Mouse (Mus musculus): ENCODE measurements around the gene B3glct. TPM values are rescaled to one million over a fixed set of nuclear protein-coding genes. Genes with fewer than 3 reads are reported as not detected.

The B3glct gene
- polyA plus RNA-seq, 1 experiment from 2014 or later = 12.8 TPM

GRCm38 (mm10) chr5:149679362-149679761 is 1.3 kb downstream of the B3glct start:
- Histone ChIP-seq H3K4me2 (peak overlapping the region; percentile 94), H3K27me3 (no peaks in the 10 kb centered on the region), H3K27ac (no peak overlapping the region), H3K4me3 (peak overlapping the region; percentile 74), H3K9ac (peak overlapping the region; percentile 85), H3K9me3 (replicated peaks) (no peaks in the 10 kb centered on the region), H3K36me3 (ENCODE audit: poor library complexity, severe bottlenecking) (no peaks in the 10 kb centered on the region), H3K4me1 (peaks cover 10% of the 10 kb centered on the region)
- WGBS = 8% methylated on average over 12 of the region's 12 CpGs
- peak; percentile 19; the same call in 1 of the 2 replicates for ATAC-seq

- Histone ChIP-seq H3K9me3 (replicated peaks) (no peaks in the 10 kb centered on the region), H3K4me1 (peaks cover 10% of the 10 kb centered on the region), H3K4me3 (peak overlapping the region; percentile 74; the same call in 1 of the 2 replicates), H3K9ac (peak overlapping the region; percentile 4; the same call in 1 of the 2 replicates), H3K27ac (peak overlapping the region; percentile 15; the same call in 1 of the 2 replicates), H3K4me2 (peak overlapping the region; percentile 94), H3K36me3 (ENCODE audit: poor library complexity, severe bottlenecking) (no peaks in the 10 kb centered on the region), H3K27me3 (no peaks in the 10 kb centered on the region)
- WGBS = 42% methylated on average over 7 of the region's 7 CpGs
- ATAC-seq = no peak
Measured at GRCm38 (mm10) chr5:149679886-149680285, 1.9 kb downstream of the B3glct start.

DNA sequence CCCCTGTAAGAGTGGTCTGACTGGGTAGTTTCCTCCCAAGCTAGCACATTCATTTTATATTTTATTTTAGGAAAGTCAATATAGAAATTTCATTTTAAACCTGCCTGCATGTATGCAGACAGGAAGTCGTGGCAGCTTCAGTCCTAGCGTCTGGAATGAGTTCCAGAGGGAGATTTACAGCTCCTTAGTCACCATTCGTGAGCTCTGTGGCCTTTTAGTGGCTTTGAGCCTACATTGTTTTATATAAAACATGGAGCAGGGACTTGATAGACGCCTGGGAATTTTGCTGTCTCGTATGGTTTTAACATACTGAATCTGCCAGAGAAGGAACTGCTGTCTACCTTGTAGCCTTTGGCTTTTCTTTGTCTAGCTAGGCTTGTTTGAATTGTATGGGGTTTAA is 2.9 kb downstream of the B3glct start:
- Histone ChIP-seq H3K4me1 (peaks cover 10% of the 10 kb centered on the region), H3K4me2 (no peak overlapping the region), H3K27me3 (no peaks in the 10 kb centered on the region), H3K27ac (no peak overlapping the region), H3K9me3 (replicated peaks) (no peaks in the 10 kb centered on the region), H3K36me3 (ENCODE audit: poor library complexity, severe bottlenecking) (no peaks in the 10 kb centered on the region), H3K4me3 (no peak overlapping the region), H3K9ac (no peak overlapping the region)
- no peak for ATAC-seq
- WGBS = 87% methylated on average over 5 of the region's 5 CpGs

DNA sequence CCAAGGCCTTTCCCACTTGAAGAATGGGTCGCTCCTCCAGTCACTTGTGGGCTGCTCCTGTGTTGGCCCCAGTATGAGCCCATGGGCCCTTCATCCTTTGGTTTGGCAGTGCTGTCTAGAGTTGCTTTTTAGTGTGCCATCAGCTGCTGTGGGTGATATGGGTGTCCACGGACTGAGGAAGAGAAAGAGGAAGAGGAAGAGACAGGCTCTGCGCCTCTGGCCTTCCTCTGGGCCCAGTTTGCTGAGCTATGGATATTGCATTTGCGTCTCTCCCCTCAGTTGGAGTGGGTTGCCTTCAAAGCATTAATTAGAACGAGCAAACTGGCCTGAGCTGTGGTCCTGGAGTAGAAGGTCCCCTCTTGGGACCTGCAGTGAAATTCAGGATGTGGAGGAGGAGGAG is 11.8 kb downstream of the B3glct start:
- H3K36me3 ChIP-seq (ENCODE audit: poor library complexity, severe bottlenecking) = no peaks in the 10 kb centered on the region
- no peak overlapping the region for H3K27ac ChIP-seq
- H3K9me3 ChIP-seq (replicated peaks) = no peaks in the 10 kb centered on the region
- no peaks in the 10 kb centered on the region for H3K4me1 ChIP-seq
- H3K9ac ChIP-seq = no peak overlapping the region
- H3K4me3 ChIP-seq = no peak overlapping the region
- no peak overlapping the region for H3K4me2 ChIP-seq
- H3K27me3 ChIP-seq = no peaks in the 10 kb centered on the region
- ATAC-seq = no peak
- WGBS = 73% methylated on average over 5 of the region's 5 CpGs

- no peak overlapping the region for H3K27ac ChIP-seq
- H3K27me3 ChIP-seq = no peaks in the 10 kb centered on the region
- no peaks in the 10 kb centered on the region for H3K4me1 ChIP-seq
- no peaks in the 10 kb centered on the region for H3K9me3 ChIP-seq (replicated peaks)
- H3K4me3 ChIP-seq = no peak overlapping the region
- H3K9ac ChIP-seq = no peak overlapping the region
- no peak overlapping the region for H3K4me2 ChIP-seq
- 74% methylated on average over 11 of the region's 11 CpGs for WGBS
- peaks cover 9% of the 10 kb centered on the region; the same call in 1 of the 2 replicates for H3K36me3 ChIP-seq (ENCODE audit: poor library complexity, severe bottlenecking)
- no peak for ATAC-seq
Measured at GRCm38 (mm10) chr5:149692548-149692947, 14.5 kb downstream of the B3glct start.

- H3K4me2 ChIP-seq = no peak overlapping the region
- no peak overlapping the region for H3K4me3 ChIP-seq
- no peaks in the 10 kb centered on the region for H3K27me3 ChIP-seq
- no peak for ATAC-seq
- no peak overlapping the region for H3K9ac ChIP-seq
- H3K27ac ChIP-seq = no peak overlapping the region
- WGBS = 83% methylated on average over 2 of the region's 2 CpGs
- no peaks in the 10 kb centered on the region for H3K9me3 ChIP-seq (replicated peaks)
- peaks cover 11% of the 10 kb centered on the region; the same call in 1 of the 2 replicates for H3K36me3 ChIP-seq (ENCODE audit: poor library complexity, severe bottlenecking)
- H3K4me1 ChIP-seq = no peaks in the 10 kb centered on the region
Measured at GRCm38 (mm10) chr5:149693200-149693599, 15.2 kb downstream of the B3glct start.

DNA sequence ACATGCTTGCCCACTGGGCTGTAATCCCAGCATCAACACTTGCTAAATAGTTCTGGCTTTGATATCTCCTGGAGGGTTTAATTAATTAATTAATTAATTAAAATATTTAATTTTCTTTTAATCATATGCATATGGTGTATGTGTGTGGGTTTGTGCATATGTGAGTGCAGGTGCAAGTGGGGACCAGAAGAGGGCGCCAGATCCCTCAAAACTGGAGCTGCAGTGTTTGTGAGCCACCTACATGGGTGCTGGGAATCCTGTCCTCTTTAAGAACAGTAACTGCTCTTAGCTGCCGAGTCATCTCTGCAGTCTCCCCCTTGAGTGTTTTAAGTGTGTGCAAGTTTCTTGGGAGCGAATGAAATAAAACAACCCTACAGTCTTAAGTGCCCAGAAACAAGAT is 15.9 kb downstream of the B3glct start:
- no peak overlapping the region for H3K4me2 ChIP-seq
- peaks cover 11% of the 10 kb centered on the region; the same call in 1 of the 2 replicates for H3K36me3 ChIP-seq (ENCODE audit: poor library complexity, severe bottlenecking)
- no peak for ATAC-seq
- H3K4me1 ChIP-seq = no peaks in the 10 kb centered on the region
- no peak overlapping the region for H3K4me3 ChIP-seq
- H3K9ac ChIP-seq = no peak overlapping the region
- H3K27ac ChIP-seq = no peak overlapping the region
- WGBS = 84% methylated on average over 3 of the region's 3 CpGs
- no peaks in the 10 kb centered on the region for H3K9me3 ChIP-seq (replicated peaks)
- no peaks in the 10 kb centered on the region for H3K27me3 ChIP-seq

- Histone ChIP-seq H3K36me3 (ENCODE audit: poor library complexity, severe bottlenecking) (peaks cover 11% of the 10 kb centered on the region; the same call in 1 of the 2 replicates), H3K27ac (no peak overlapping the region), H3K9ac (no peak overlapping the region), H3K4me3 (no peak overlapping the region), H3K9me3 (replicated peaks) (no peaks in the 10 kb centered on the region), H3K4me2 (no peak overlapping the region), H3K27me3 (no peaks in the 10 kb centered on the region), H3K4me1 (no peaks in the 10 kb centered on the region)
- ATAC-seq = no peak
- WGBS = 89% methylated on average over 18 of the region's 18 CpGs
Measured at GRCm38 (mm10) chr5:149695077-149695750, 17.2 kb downstream of the B3glct start.

GRCm38 (mm10) chr5:149702770-149703169 is 24.7 kb downstream of the B3glct start:
- H3K36me3 ChIP-seq (ENCODE audit: poor library complexity, severe bottlenecking) = peaks cover 8% of the 10 kb centered on the region; the same call in 1 of the 2 replicates
- no peak for ATAC-seq
- H3K9me3 ChIP-seq (replicated peaks) = no peaks in the 10 kb centered on the region
- no peak overlapping the region for H3K4me2 ChIP-seq
- H3K9ac ChIP-seq = no peak overlapping the region
- H3K4me1 ChIP-seq = no peaks in the 10 kb centered on the region
- H3K27ac ChIP-seq = no peak overlapping the region
- H3K4me3 ChIP-seq = no peak overlapping the region
- H3K27me3 ChIP-seq = no peaks in the 10 kb centered on the region

DNA sequence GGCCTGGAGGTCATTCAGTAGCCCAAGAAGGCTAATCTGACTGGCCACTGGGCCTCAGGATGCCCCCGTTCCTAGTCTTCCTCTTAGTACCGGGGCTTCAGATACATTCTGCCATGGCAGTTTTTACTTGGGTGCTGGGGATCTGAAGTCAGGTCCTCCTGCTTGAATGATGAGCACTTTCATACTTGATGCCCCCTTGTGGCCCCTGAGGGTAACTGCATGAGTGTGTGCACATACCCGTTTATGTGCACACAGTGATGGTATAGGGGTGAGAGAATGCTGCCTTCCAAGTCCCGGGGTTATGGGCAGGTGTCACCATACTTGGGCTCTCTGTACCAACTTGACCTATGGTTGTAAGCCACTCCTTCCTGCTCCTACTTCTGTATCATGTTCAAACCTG is 33.5 kb downstream of the B3glct start:
- Histone ChIP-seq H3K36me3 (ENCODE audit: poor library complexity, severe bottlenecking) (peaks cover 14% of the 10 kb centered on the region), H3K27ac (no peak overlapping the region), H3K4me1 (peaks cover 13% of the 10 kb centered on the region), H3K9ac (no peak overlapping the region), H3K27me3 (no peaks in the 10 kb centered on the region), H3K4me3 (no peak overlapping the region), H3K4me2 (no peak overlapping the region), H3K9me3 (replicated peaks) (no peaks in the 10 kb centered on the region; the same call in 1 of the 2 replicates)
- no peak for ATAC-seq
- WGBS = 89% methylated on average over 4 of the region's 4 CpGs

GRCm38 (mm10) chr5:149713170-149713774 is 35.2 kb downstream of the B3glct start:
- Histone ChIP-seq H3K27me3 (no peaks in the 10 kb centered on the region), H3K4me3 (no peak overlapping the region), H3K4me2 (no peak overlapping the region), H3K36me3 (ENCODE audit: poor library complexity, severe bottlenecking) (peaks cover 7% of the 10 kb centered on the region; the same call in 1 of the 2 replicates), H3K9me3 (replicated peaks) (no peaks in the 10 kb centered on the region; the same call in 1 of the 2 replicates), H3K9ac (no peak overlapping the region), H3K27ac (no peak overlapping the region), H3K4me1 (peaks cover 13% of the 10 kb centered on the region)
- 46% methylated on average over 11 of the region's 11 CpGs for WGBS
- ATAC-seq = no peak; the same call in 1 of the 2 replicates

DNA sequence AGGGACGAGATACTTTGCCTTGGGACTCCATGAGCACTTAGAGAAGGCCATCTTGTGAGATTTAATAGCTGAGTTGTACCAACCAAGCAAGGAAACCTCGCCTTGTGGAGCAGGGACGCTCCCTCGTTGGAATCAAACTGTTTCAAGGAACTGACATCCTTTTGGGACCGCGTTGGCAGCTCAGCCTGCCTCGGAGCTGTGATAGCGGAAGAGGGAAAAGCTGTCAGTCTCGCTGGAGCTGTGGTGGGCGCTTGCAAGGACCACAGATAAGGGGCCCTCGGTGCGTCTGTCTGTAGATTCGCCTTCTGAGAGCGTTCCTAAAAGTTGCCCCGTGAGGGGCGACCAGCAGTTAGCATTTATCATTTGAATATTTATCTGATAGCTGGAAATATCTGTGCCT is 35.8 kb downstream of the B3glct start:
- Histone ChIP-seq H3K4me1 (peaks cover 13% of the 10 kb centered on the region), H3K36me3 (ENCODE audit: poor library complexity, severe bottlenecking) (0 out of 2 replicates have a peak, but pooled peaks cover 2% of the 10 kb centered on the region), H3K4me3 (no peak overlapping the region), H3K9ac (no peak overlapping the region), H3K27me3 (no peaks in the 10 kb centered on the region), H3K9me3 (replicated peaks) (no peaks in the 10 kb centered on the region; the same call in 1 of the 2 replicates), H3K27ac (no peak overlapping the region), H3K4me2 (no peak overlapping the region)
- ATAC-seq = no peak
- 86% methylated on average over 16 of the region's 16 CpGs for WGBS

All from forebrain, embryonic 13.5 days (tissue).